Mouse (Mus musculus) spleen, adult 2 months (tissue): Measurements from ENCODE around the gene Dnph1. TPM values are rescaled to one million over a fixed set of nuclear protein-coding genes. Genes with fewer than 3 reads are reported as not detected.

Source experiments
- DNase-seq, 2 experiments: peaks; one replicate each; pipeline versions ENCODE4 v3.0.0 to v3.0.0-alpha.2; 2012 to 2021; ENCODE audit warnings: low spot score in 2 of 2, low read depth in 1 of 2
- H3K27ac ChIP-seq: fragments of 200-500 bp; 2 replicates; pipeline ENCODE4 v1.5.1; 2012; ENCODE audit warnings: low read length, inconsistent platforms; ENCODE audit not compliant: insufficient read depth
- H3K27me3 ChIP-seq: fragments of 200-500 bp; 2 replicates; pipeline ENCODE4 v1.6.1; 2012; ENCODE audit warnings: mild to moderate bottlenecking, moderate library complexity, low read length, inconsistent platforms; ENCODE audit not compliant: control insufficient read depth, insufficient read depth
- H3K36me3 ChIP-seq: fragments of 200-500 bp; 2 replicates; pipeline ENCODE4 v1.6.1; 2012; ENCODE audit warnings: mild to moderate bottlenecking, low read length, inconsistent platforms; ENCODE audit not compliant: control insufficient read depth, insufficient read depth
- H3K4me1 ChIP-seq: fragments of 200-500 bp; 2 replicates; pipeline ENCODE4 v1.6.1; 2011; ENCODE audit warnings: inconsistent platforms; ENCODE audit not compliant: control insufficient read depth, insufficient read depth, insufficient read length
- H3K4me3 ChIP-seq: fragments of 200-500 bp; 2 replicates; pipeline ENCODE4 v1.5.1; 2011; ENCODE audit warnings: mild to moderate bottlenecking, inconsistent platforms; ENCODE audit not compliant: insufficient read depth, insufficient read length; ENCODE audit errors: extremely low read depth
- CTCF ChIP-seq: fragments of 200-500 bp; IDR thresholded peaks from 2 replicates; pipeline ENCODE4 v1.5.1; 2011; ENCODE audit warnings: mild to moderate bottlenecking, inconsistent platforms; ENCODE audit not compliant: insufficient read depth, insufficient read length, insufficient replicate concordance; ENCODE audit errors: extremely low read depth
- POLR2A ChIP-seq: fragments of 200-500 bp; IDR thresholded peaks from 2 replicates; pipeline ENCODE4 v1.6.1; 2011; ENCODE audit warnings: low read depth, low read length, inconsistent platforms
- WGBS: fragments of 180-500 bp; shearing (Covaris S2); methylation state at CpG from one replicate; pipeline ENCODE4 v1.1.7; 2018; 5-methylcytosine and 5-hydroxymethylcytosine counted together
- polyA plus RNA-seq: library from polyadenylated mRNA; depleted of rRNA; stranded (reverse); fragments of >200 nt; gene quantifications from 2 replicates; pipeline ENCODE4 v1.2.3, GENCODE M21; 2012

Gene Dnph1
- polyA plus RNA-seq, 1 experiment, result 2.3 TPM

GRCm38 (mm10) chr17:46458439-46458838 lies 38.1 kb upstream of the Dnph1 start:
- TF ChIP-seq POLR2A (no peak), CTCF (no peak)
- DNase-seq, result no peak

GRCm38 (mm10) chr17:46460673-46461072 lies 35.8 kb upstream of the Dnph1 start:
- H3K36me3 ChIP-seq, result no peaks in the 10 kb centered on the region
- peaks cover 12% of the 10 kb centered on the region for H3K27me3 ChIP-seq
- TF ChIP-seq POLR2A, result no peak
- TF ChIP-seq CTCF, result no peak
- 2% methylated on average over 32 of the region's 32 CpGs for WGBS
- DNase-seq, result no peak
- no peak overlapping the region for H3K27ac ChIP-seq
- no peak overlapping the region for H3K4me3 ChIP-seq
- no peaks in the 10 kb centered on the region for H3K4me1 ChIP-seq

More at GRCm38 (mm10) chr17:46458439-46458838, 38.1 kb upstream of the Dnph1 start:
- Histone ChIP-seq H3K27ac (no peak overlapping the region), H3K27me3 (peaks cover 27% of the 10 kb centered on the region), H3K4me1 (peaks cover 2% of the 10 kb centered on the region; the same call in 1 of the 2 replicates), H3K4me3 (no peak overlapping the region), H3K36me3 (no peaks in the 10 kb centered on the region)
- WGBS, result 38% methylated on average over 3 of the region's 3 CpGs

- H3K36me3 ChIP-seq, result no peaks in the 10 kb centered on the region
- DNase-seq, result no peak
- no peak for TF ChIP-seq CTCF
- TF ChIP-seq POLR2A, result no peak
- peaks cover 7% of the 10 kb centered on the region for H3K27me3 ChIP-seq
- H3K27ac ChIP-seq, result no peak overlapping the region
- WGBS, result 14% methylated on average over 8 of the region's 8 CpGs
- no peak overlapping the region for H3K4me3 ChIP-seq
- H3K4me1 ChIP-seq, result no peaks in the 10 kb centered on the region
These were observed 35.2 kb upstream of the Dnph1 start for GRCm38 (mm10) chr17:46461347-46461746.

GRCm38 (mm10) chr17:46462226-46462625 lies 34.3 kb upstream of the Dnph1 start:
- TF ChIP-seq POLR2A, result no peak
- TF ChIP-seq CTCF, result no peak
- H3K4me1 ChIP-seq, result no peaks in the 10 kb centered on the region
- WGBS, result 91% methylated on average over 5 of the region's 5 CpGs
- no peak overlapping the region for H3K4me3 ChIP-seq
- H3K36me3 ChIP-seq, result no peaks in the 10 kb centered on the region
- H3K27me3 ChIP-seq, result peaks cover 7% of the 10 kb centered on the region; the same call in 1 of the 2 replicates
- H3K27ac ChIP-seq, result no peak overlapping the region
- DNase-seq, result no peak

- no peak overlapping the region for H3K27ac ChIP-seq
- H3K4me3 ChIP-seq, result no peak overlapping the region
- no peak for TF ChIP-seq CTCF
- no peak for TF ChIP-seq POLR2A
- no peaks in the 10 kb centered on the region for H3K36me3 ChIP-seq
- no peaks in the 10 kb centered on the region for H3K4me1 ChIP-seq
- DNase-seq, result no peak
- no peaks in the 10 kb centered on the region for H3K27me3 ChIP-seq
- WGBS, result 88% methylated on average over 9 of the region's 9 CpGs
These were observed 28.7 kb upstream of the Dnph1 start for GRCm38 (mm10) chr17:46467830-46468229.

GRCm38 (mm10) chr17:46476601-46477000 lies 19.9 kb upstream of the Dnph1 start:
- TF ChIP-seq CTCF, result no peak
- TF ChIP-seq POLR2A, result no peak
- Histone ChIP-seq H3K27me3 (no peaks in the 10 kb centered on the region), H3K4me3 (no peak overlapping the region), H3K27ac (no peak overlapping the region), H3K36me3 (no peaks in the 10 kb centered on the region), H3K4me1 (no peaks in the 10 kb centered on the region)
- no peak for DNase-seq
- 71% methylated on average over 8 of the region's 8 CpGs for WGBS

- TF ChIP-seq POLR2A (no peak), CTCF (no peak)
- H3K27ac ChIP-seq, result no peak overlapping the region
- DNase-seq, result no peak
- H3K4me1 ChIP-seq, result no peaks in the 10 kb centered on the region
- no peaks in the 10 kb centered on the region for H3K27me3 ChIP-seq
- H3K4me3 ChIP-seq, result no peak overlapping the region
- H3K36me3 ChIP-seq, result no peaks in the 10 kb centered on the region
- WGBS, result 91% methylated on average over 15 of the region's 15 CpGs
These were observed 19.2 kb upstream of the Dnph1 start for GRCm38 (mm10) chr17:46477286-46477685.
